Mouse (Mus musculus) neural tube, embryonic 10.5 days (tissue): ENCODE results near the gene Slc7a4.

Experiments
- DNase-seq: peaks from one replicate; pipeline ENCODE4 v3.0.0-alpha.2; 2017; ENCODE audit warnings: low spot score; ENCODE audit errors: extremely low spot score

Gene Slc7a4

GRCm38 (mm10) chr16:17524156-17524555 lies 58.9 kb downstream of the Slc7a4 start:
- DNase-seq = no peak
